ENCODE assay signal across 10 mouse cellular contexts in genomic region chr11:84959701-84960181, GRCm38 (mm10). TPM values are rescaled to one million over a fixed set of nuclear protein-coding genes. Genes with fewer than 3 reads are reported as not detected.
A peak's percentile ranks its signal among the peaks of the same experiment; 100 is the strongest.
DNase-seq lines count a peak whose midpoint lies in the region; ATAC-seq and TF ChIP-seq lines count a peak whose summit lies in the region.
"Had no signal": no experiment of that assay in that cellular context is flagged by ENCODE, and none has a peak within 500 bp of the region (broad histone marks: within the 10 kb centered on the region; RNA-seq: fewer than 3 reads in every experiment).

No protein-coding gene starts in this region.

- H3K36me3 ChIP-seq in forebrain, embryonic 10.5 days (replicated peaks), result no peaks in the 10 kb centered on the region
- H3K36me3 ChIP-seq in forebrain, embryonic 14.5 days (ENCODE audit: control insufficient read depth, insufficient read depth, low read length), result no peaks in the 10 kb centered on the region
- H3K36me3 ChIP-seq in heart, postnatal 0 days (replicated peaks; ENCODE audit: control insufficient read depth, insufficient read depth, low read length), result no peaks in the 10 kb centered on the region
- H3K36me3 ChIP-seq in midbrain, embryonic 14.5 days (ENCODE audit: control insufficient read depth, insufficient read depth, low read length), result no peaks in the 10 kb centered on the region
- H3K36me3 ChIP-seq: liver, embryonic 15.5 days had no signal

- 0 out of 2 replicates have a peak, but pooled peaks have one; percentile 18 for TF ChIP-seq EP300 in heart, postnatal 0 days (IDR thresholded peaks at IDR 0.05; ENCODE audit: low read depth)

- H3K4me3 ChIP-seq in forebrain, embryonic 10.5 days, result peak overlapping the region; percentile 13; the same call in 1 of the 2 replicates
- H3K4me3 ChIP-seq in forebrain, embryonic 14.5 days (ENCODE audit: low read depth, low read length), result no peak overlapping the region
- no peak overlapping the region for H3K4me3 ChIP-seq in heart, postnatal 0 days (ENCODE audit: low read depth, low read length)
- H3K4me3 ChIP-seq in lung, adult 2 months (replicated peaks; ENCODE audit: extremely low read depth, low read depth, low read length), result peak overlapping the region; percentile 19
- H3K4me3 ChIP-seq in midbrain, embryonic 14.5 days (replicated peaks; ENCODE audit: low read depth, low read length), result no peak overlapping the region
- H3K4me3 ChIP-seq: liver, embryonic 15.5 days had no signal

- peaks cover 42% of the 10 kb centered on the region for H3K4me1 ChIP-seq in forebrain, embryonic 10.5 days
- H3K4me1 ChIP-seq in forebrain, embryonic 14.5 days (ENCODE audit: control insufficient read depth, insufficient read depth, low read length), result peaks cover 6% of the 10 kb centered on the region; the same call in 1 of the 2 replicates
- H3K4me1 ChIP-seq in heart, postnatal 0 days (ENCODE audit: control insufficient read depth, insufficient read depth), result peaks cover 8% of the 10 kb centered on the region
- peaks cover 8% of the 10 kb centered on the region; the same call in 1 of the 2 replicates for H3K4me1 ChIP-seq in lung, adult 2 months (ENCODE audit: control insufficient read depth, insufficient read depth, low read length)
- peaks cover 13% of the 10 kb centered on the region for H3K4me1 ChIP-seq in midbrain, embryonic 14.5 days (ENCODE audit: control insufficient read depth, insufficient read depth, low read length)

- peak; percentile 24; the same call in 1 of the 2 replicates for TF ChIP-seq POLR2A in lung, adult 2 months (IDR thresholded peaks at IDR 0.05; ENCODE audit: borderline replicate concordance, extremely low read depth, low read depth, low read length)

- intact Hi-C loops in left cerebral cortex, postnatal 4 days (cut with DNase I), result no loop called here

- H3K9me3 ChIP-seq in forebrain, embryonic 10.5 days, result no peaks in the 10 kb centered on the region
- H3K9me3 ChIP-seq in forebrain, embryonic 14.5 days (replicated peaks; ENCODE audit: control insufficient read depth, low read length), result no peaks in the 10 kb centered on the region
- no peaks in the 10 kb centered on the region for H3K9me3 ChIP-seq in heart, postnatal 0 days (replicated peaks; ENCODE audit: control insufficient read depth, low read length)
- no peaks in the 10 kb centered on the region for H3K9me3 ChIP-seq in midbrain, embryonic 14.5 days (ENCODE audit: control insufficient read depth, low read length)
- H3K9me3 ChIP-seq: liver, embryonic 15.5 days had no signal

- 1% methylated on average over 9 of the region's 9 CpGs for WGBS in forebrain, embryonic 10.5 days
- whole genome bisulfite sequencing in forebrain, embryonic 14.5 days, result 2% methylated on average over 9 of the region's 9 CpGs
- 2% methylated on average over 9 of the region's 9 CpGs for WGBS in heart, postnatal 0 days
- WGBS in lung, adult 2 months, result 5% methylated on average over 9 of the region's 9 CpGs
- 2% methylated on average over 9 of the region's 9 CpGs for WGBS in midbrain, embryonic 14.5 days

- TF ChIP-seq CTCF in heart, postnatal 0 days (IDR thresholded peaks at IDR 0.05; ENCODE audit: low read depth), result no peak
- TF ChIP-seq CTCF in lung, adult 2 months (IDR thresholded peaks at IDR 0.05; ENCODE audit: insufficient read depth, low read length), result no peak

- H3K27ac ChIP-seq in forebrain, embryonic 10.5 days, result peak overlapping the region; percentile 60
- no peak overlapping the region for H3K27ac ChIP-seq in forebrain, embryonic 14.5 days (ENCODE audit: low read depth, low read length)
- H3K27ac ChIP-seq in heart, postnatal 0 days (ENCODE audit: low read depth), result peak overlapping the region; percentile 62
- H3K27ac ChIP-seq in midbrain, embryonic 14.5 days (replicated peaks; ENCODE audit: low read depth, low read length), result no peak overlapping the region
- H3K27ac ChIP-seq: liver, embryonic 15.5 days had no signal

- H3K4me2 ChIP-seq in forebrain, embryonic 14.5 days (ENCODE audit: low read length), result no peak overlapping the region
- H3K4me2 ChIP-seq in heart, postnatal 0 days (ENCODE audit: low read depth, low read length), result peak overlapping the region; percentile 28
- no peak overlapping the region for H3K4me2 ChIP-seq in midbrain, embryonic 14.5 days (ENCODE audit: low read length)
- H3K4me2 ChIP-seq: liver, embryonic 15.5 days had no signal

- ATAC-seq in forebrain, embryonic 14.5 days, result no peak
- peak; percentile 62 for ATAC-seq in heart, postnatal 0 days (ENCODE audit: insufficient read depth, low read depth)
- ATAC-seq in midbrain, embryonic 14.5 days (ENCODE audit: low FRiP score, low TSS enrichment), result no peak

- peak; percentile 39 for DNase-seq in forebrain, embryonic 10.5 days (ENCODE audit: extremely low spot score, low spot score)
- no peak for DNase-seq in forebrain, embryonic 14.5 days (ENCODE audit: low spot score)
- DNase-seq in cerebellum, postnatal 14 days, result peak; percentile 62 to 65
- no peak for DNase-seq in heart, postnatal 0 days (ENCODE audit: low spot score)
- no peak for DNase-seq in lung, adult 2 months
- no peak for DNase-seq in layer of hippocampus, adult 8-10 months (ENCODE audit: low spot score in 2 of 2)
- DNase-seq in left cerebral cortex, postnatal 4 days, result no peak
- no peak for DNase-seq in midbrain, embryonic 14.5 days

- H3K9ac ChIP-seq in forebrain, embryonic 14.5 days (ENCODE audit: low read length), result no peak overlapping the region
- no peak overlapping the region for H3K9ac ChIP-seq in heart, postnatal 0 days (replicated peaks; ENCODE audit: low read depth, low read length)
- H3K9ac ChIP-seq in midbrain, embryonic 14.5 days (replicated peaks; ENCODE audit: low read length), result no peak overlapping the region
- H3K9ac ChIP-seq: liver, embryonic 15.5 days had no signal

- H3K27me3 ChIP-seq in forebrain, embryonic 10.5 days (ENCODE audit: poor library complexity, severe bottlenecking), result peaks cover 55% of the 10 kb centered on the region
- peaks cover 36% of the 10 kb centered on the region for H3K27me3 ChIP-seq in forebrain, embryonic 14.5 days (replicated peaks; ENCODE audit: control insufficient read depth, insufficient read depth, low read length)
- H3K27me3 ChIP-seq in heart, postnatal 0 days (ENCODE audit: control insufficient read depth, insufficient read depth, low read length), result peaks cover 43% of the 10 kb centered on the region
- peaks cover 40% of the 10 kb centered on the region for H3K27me3 ChIP-seq in midbrain, embryonic 14.5 days (ENCODE audit: control insufficient read depth, insufficient read depth, low read length)

RNA-seq across cellular contexts. Expression of gene Car4, which starts 2.2 kb away (rescaled TPM):
- 3.7 and 3.8 TPM in 2 replicates for polyA plus RNA-seq in forebrain, embryonic 10.5 days (2016; fragmentation: Nextera tagmentation; extraction: Ambion mirVana)
- 2.7 and 3.8 TPM in 2 replicates for polyA plus RNA-seq in forebrain, embryonic 14.5 days (2014; fragmentation: Nextera tagmentation; extraction: Ambion mirVana)
- total RNA-seq in heart, postnatal 0 days (2014; rRNA removed; ENCODE audit: low replicate concordance), result 7.4 TPM in 1 of 2 replicates, not detected in the other
- polyA plus RNA-seq in heart, postnatal 0 days (2015; fragmentation: Nextera tagmentation; extraction: Ambion mirVana), result 30.8 and 33.7 TPM in 2 replicates
- polyA plus RNA-seq in lung, adult 2 months (2012; rRNA removed), result 143 and 190 TPM in 2 replicates
- 10 to 100 TPM; 54.6 to 84.1 (median 66.1) TPM for total RNA-seq in layer of hippocampus, adult 8-10 months (2022)
- 10 to 100 TPM; 21.7 to 23.2 TPM for total RNA-seq in left cerebral cortex, postnatal 4 days (2021)
- polyA plus RNA-seq in midbrain, embryonic 14.5 days (2014; fragmentation: Nextera tagmentation; extraction: Ambion mirVana), result 3.3 and 5.2 TPM in 2 replicates
- polyA plus RNA-seq: C2C12 had no signal

RNA-seq across cellular contexts. Expression of gene Znhit3, which starts 43.6 kb away (rescaled TPM):
- 97.6 and 99.8 TPM in 2 replicates for polyA plus RNA-seq in forebrain, embryonic 10.5 days (2016; fragmentation: Nextera tagmentation; extraction: Ambion mirVana)
- 70.7 and 78.3 TPM in 2 replicates for polyA plus RNA-seq in forebrain, embryonic 14.5 days (2014; fragmentation: Nextera tagmentation; extraction: Ambion mirVana)
- 21.1 and 31.0 TPM in 2 replicates for total RNA-seq in heart, postnatal 0 days (2014; rRNA removed; ENCODE audit: low replicate concordance)
- polyA plus RNA-seq in heart, postnatal 0 days (2015; fragmentation: Nextera tagmentation; extraction: Ambion mirVana), result 27.5 and 29.6 TPM in 2 replicates
- polyA plus RNA-seq in lung, adult 2 months (2012; rRNA removed), result 6.5 and 7.7 TPM in 2 replicates
- total RNA-seq in layer of hippocampus, adult 8-10 months (2022), result 10 to 100 TPM; 26.9 to 34.3 (median 31.1) TPM
- total RNA-seq in left cerebral cortex, postnatal 4 days (2021), result 10 to 100 TPM; 24.8 to 30.7 TPM
- 61.7 and 65.1 TPM in 2 replicates for polyA plus RNA-seq in midbrain, embryonic 14.5 days (2014; fragmentation: Nextera tagmentation; extraction: Ambion mirVana)

Comparison
In these comparisons a context has a peak if more than half of its experiments do, and no peak if none do; other contexts are left out.
1. DNase-seq: peak in forebrain, embryonic 10.5 days (single experiment) and cerebellum, postnatal 14 days (2 of 2); none in forebrain, embryonic 14.5 days (single experiment), heart, postnatal 0 days (single experiment), lung, adult 2 months (single experiment), layer of hippocampus, adult 8-10 months (0 of 2), left cerebral cortex, postnatal 4 days (single experiment) and midbrain, embryonic 14.5 days (single experiment).
2. H3K27ac ChIP-seq: peak in forebrain, embryonic 10.5 days (single experiment) and heart, postnatal 0 days (single experiment); none in forebrain, embryonic 14.5 days (single experiment) and midbrain, embryonic 14.5 days (single experiment).
3. H3K4me3 ChIP-seq: peak in forebrain, embryonic 10.5 days (single experiment) and lung, adult 2 months (single experiment); none in forebrain, embryonic 14.5 days (single experiment), heart, postnatal 0 days (single experiment) and midbrain, embryonic 14.5 days (single experiment).